Mouse (Mus musculus): ENCODE data around the gene Elmod2.

GRCm38 (mm10) chr8:83285391-83285790 lies 46.9 kb downstream of the Elmod2 start:
- TF ChIP-seq CTCF (IDR thresholded peaks at IDR 0.05; ENCODE audit: extremely low read depth, insufficient read depth, insufficient read length, insufficient replicate concordance) (no peak), POLR2A (IDR thresholded peaks at IDR 0.05; ENCODE audit: low read depth, low read length) (no peak)

All from spleen, adult 2 months (tissue).